ENCODE assay signal across 8 mouse cellular contexts in genomic region chr5:15506575-15507308, GRCm38 (mm10). TPM values are rescaled to one million over a fixed set of nuclear protein-coding genes. Genes with fewer than 3 reads are reported as not detected.
DNase-seq lines count a peak whose midpoint lies in the region; ATAC-seq and TF ChIP-seq lines count a peak whose summit lies in the region.

No protein-coding gene starts in this region.

- WGBS in lung, embryonic 14.5 days = 43% methylated on average over 16 of the region's 16 CpGs
- WGBS in forebrain, embryonic 13.5 days = 43% methylated on average over 16 of the region's 16 CpGs
- WGBS in intestine, embryonic 15.5 days = 46% methylated on average over 16 of the region's 16 CpGs

- peak; percentile 82 for ATAC-seq in lung, embryonic 14.5 days (ENCODE audit: insufficient read depth)
- peak; percentile 87 for ATAC-seq in forebrain, embryonic 13.5 days
- ATAC-seq in intestine, embryonic 15.5 days = peak; percentile 87
- 0 out of 2 replicates have a peak, but pooled peaks have one; percentile 52 for ATAC-seq in megakaryocyte-erythroid progenitor cell, adult 5-6 weeks (replicated peaks; ENCODE audit: low FRiP score, low TSS enrichment, poor library complexity, severe bottlenecking)

- DNase-seq in lung, embryonic 14.5 days = peak; percentile 91
- DNase-seq in lung, postnatal 4 days = no peak
- DNase-seq in adrenal gland, adult 8-10 months = peak; percentile 10
- DNase-seq in splenic B cell, adult 2 months (ENCODE audit: low read depth, low spot score) = peak; percentile 10
- DNase-seq in T-cell, adult 2 months (ENCODE audit: low spot score) = no peak

- H3K4me2 ChIP-seq in lung, embryonic 14.5 days = peak overlapping the region; percentile 32
- H3K4me2 ChIP-seq in forebrain, embryonic 13.5 days = peak overlapping the region; percentile 35
- peak overlapping the region; percentile 18; the same call in 1 of the 2 replicates for H3K4me2 ChIP-seq in intestine, embryonic 15.5 days (replicated peaks)

- H3K4me3 ChIP-seq in lung, embryonic 14.5 days (ENCODE audit: low read depth, low read length) = no peak overlapping the region
- peak overlapping the region; percentile 22 for H3K4me3 ChIP-seq in forebrain, embryonic 13.5 days
- H3K4me3 ChIP-seq in intestine, embryonic 15.5 days (replicated peaks) = 0 out of 2 replicates have a peak overlapping the region, but pooled peaks have one; percentile 0

- H3K27me3 ChIP-seq in lung, embryonic 14.5 days (ENCODE audit: insufficient read depth, low read length) = no peaks in the 10 kb centered on the region
- H3K27me3 ChIP-seq in forebrain, embryonic 13.5 days = no peaks in the 10 kb centered on the region
- no peaks in the 10 kb centered on the region for H3K27me3 ChIP-seq in intestine, embryonic 15.5 days (replicated peaks)
- H3K27me3 ChIP-seq in splenic B cell, adult 2 months (ENCODE audit: control insufficient read depth, insufficient read depth, low read length, poor library complexity, severe bottlenecking) = no peaks in the 10 kb centered on the region

- no peak overlapping the region for H3K27ac ChIP-seq in lung, embryonic 14.5 days (ENCODE audit: low read depth)
- H3K27ac ChIP-seq in forebrain, embryonic 13.5 days = no peak overlapping the region
- no peak overlapping the region for H3K27ac ChIP-seq in intestine, embryonic 15.5 days

- H3K36me3 ChIP-seq in lung, embryonic 14.5 days (ENCODE audit: insufficient read depth) = no peaks in the 10 kb centered on the region
- H3K36me3 ChIP-seq in forebrain, embryonic 13.5 days (ENCODE audit: poor library complexity, severe bottlenecking) = no peaks in the 10 kb centered on the region
- H3K36me3 ChIP-seq in intestine, embryonic 15.5 days = no peaks in the 10 kb centered on the region
- H3K36me3 ChIP-seq in splenic B cell, adult 2 months (ENCODE audit: control insufficient read depth, insufficient read depth, low read length, poor library complexity, severe bottlenecking) = no peaks in the 10 kb centered on the region

- TF ChIP-seq CTCF in lung, embryonic 14.5 days (IDR thresholded peaks at IDR 0.05; ENCODE audit: low read depth) = peak; percentile 81

- H3K4me1 ChIP-seq in lung, embryonic 14.5 days (ENCODE audit: insufficient read depth) = no peaks in the 10 kb centered on the region
- H3K4me1 ChIP-seq in forebrain, embryonic 13.5 days = no peaks in the 10 kb centered on the region
- no peaks in the 10 kb centered on the region for H3K4me1 ChIP-seq in intestine, embryonic 15.5 days (replicated peaks)

- H3K9ac ChIP-seq in lung, embryonic 14.5 days = no peak overlapping the region
- no peak overlapping the region for H3K9ac ChIP-seq in forebrain, embryonic 13.5 days
- no peak overlapping the region for H3K9ac ChIP-seq in intestine, embryonic 15.5 days

- peaks cover 5% of the 10 kb centered on the region; the same call in 1 of the 2 replicates for H3K9me3 ChIP-seq in lung, embryonic 14.5 days (ENCODE audit: low read depth, low read length)
- peaks cover 45% of the 10 kb centered on the region for H3K9me3 ChIP-seq in forebrain, embryonic 13.5 days (replicated peaks)
- no peaks in the 10 kb centered on the region for H3K9me3 ChIP-seq in intestine, embryonic 15.5 days

RNA-seq across cellular contexts. Expression of gene Gm21190, which starts 22.3 kb away (rescaled TPM):
- not detected in 2 replicates for polyA plus RNA-seq in lung, embryonic 14.5 days (2014; fragmentation: Nextera tagmentation; extraction: Ambion mirVana)
- not detected for total RNA-seq in adrenal gland, adult 8-10 months (2022)
- not detected in 2 replicates for polyA plus RNA-seq in forebrain, embryonic 13.5 days (2015; fragmentation: Nextera tagmentation; extraction: Ambion mirVana)
- not detected in 2 replicates for polyA plus RNA-seq in intestine, embryonic 15.5 days (2015; fragmentation: Nextera tagmentation; extraction: Ambion mirVana)
- not detected in 2 replicates for total RNA-seq in megakaryocyte-erythroid progenitor cell, adult 5-6 weeks (2014; fragmentation: Nextera tagmentation)
- total RNA-seq in megakaryocyte-erythroid progenitor cell, adult 5-6 weeks (2017) = not detected in 2 replicates

RNA-seq across cellular contexts. Expression of gene Gm21149, which starts 30.4 kb away (rescaled TPM):
- not detected in 2 replicates for polyA plus RNA-seq in lung, embryonic 14.5 days (2014; fragmentation: Nextera tagmentation; extraction: Ambion mirVana)
- total RNA-seq in adrenal gland, adult 8-10 months (2022) = not detected
- polyA plus RNA-seq in forebrain, embryonic 13.5 days (2015; fragmentation: Nextera tagmentation; extraction: Ambion mirVana) = not detected in 2 replicates
- not detected in 2 replicates for polyA plus RNA-seq in intestine, embryonic 15.5 days (2015; fragmentation: Nextera tagmentation; extraction: Ambion mirVana)
- not detected in 2 replicates for total RNA-seq in megakaryocyte-erythroid progenitor cell, adult 5-6 weeks (2014; fragmentation: Nextera tagmentation)
- not detected in 2 replicates for total RNA-seq in megakaryocyte-erythroid progenitor cell, adult 5-6 weeks (2017)

Comparison
In these comparisons a context has a peak if more than half of its experiments do, and no peak if none do; other contexts are left out.
1. DNase-seq: peak in lung, embryonic 14.5 days (single experiment), adrenal gland, adult 8-10 months (single experiment) and splenic B cell, adult 2 months (single experiment); none in lung, postnatal 4 days (0 of 2) and T-cell, adult 2 months (single experiment).
2. Peak in every context shown above with its lines, with median percentiles within 50 percentile points of each other: ATAC-seq and H3K4me2 ChIP-seq.